8 mouse cellular contexts compared by ENCODE assay signal in genomic region chr11:78826442-78827013, GRCm38 (mm10). TPM values are rescaled to one million over a fixed set of nuclear protein-coding genes. Genes with fewer than 3 reads are reported as not detected.
DNase-seq lines count a peak whose midpoint lies in the region; ATAC-seq and TF ChIP-seq lines count a peak whose summit lies in the region.

Gene Lyrm9 (plus strand): TSS chr11:78826584.

- TF ChIP-seq CTCF in lung, adult 2 months (IDR thresholded peaks at IDR 0.05; ENCODE audit: insufficient read depth, low read length) = peak; percentile 56
- peak; percentile 99 for TF ChIP-seq CTCF in thymus, adult 2 months (IDR thresholded peaks at IDR 0.05; ENCODE audit: borderline replicate concordance, control insufficient read depth, extremely low read depth, insufficient read depth, low read length, poor library complexity)

- ATAC-seq in forebrain, embryonic 15.5 days (replicated peaks) = peak; percentile 89
- ATAC-seq in neutrophil, adult 5-6 weeks (ENCODE audit: extremely low read depth, insufficient number of reproducible peaks, low FRiP score, poor library complexity, severe bottlenecking) = peak; percentile 80

- H3K27ac ChIP-seq in forebrain, embryonic 15.5 days (replicated peaks) = peak within 1 kb of the TSS; percentile 81
- peak within 1 kb of the TSS; percentile 10; the same call in 1 of the 2 replicates for H3K27ac ChIP-seq in thymus, adult 2 months (ENCODE audit: control insufficient read depth, insufficient read depth, low read length)

- H3K9ac ChIP-seq in forebrain, embryonic 15.5 days (replicated peaks) = peak within 1 kb of the TSS; percentile 59

- intact Hi-C loops in heart, postnatal 25 days (cut with DNase I) = no loop called here

- peaks cover 54% of the 10 kb centered on the region for H3K4me1 ChIP-seq in forebrain, embryonic 15.5 days
- peaks cover 5% of the 10 kb centered on the region for H3K4me1 ChIP-seq in lung, adult 2 months (ENCODE audit: control insufficient read depth, insufficient read depth, low read length)
- peaks cover 11% of the 10 kb centered on the region for H3K4me1 ChIP-seq in thymus, adult 2 months (replicated peaks; ENCODE audit: control insufficient read depth, insufficient read depth, low read length)

- TF ChIP-seq POLR2A in lung, adult 2 months (IDR thresholded peaks at IDR 0.05; ENCODE audit: borderline replicate concordance, extremely low read depth, low read depth, low read length) = peak; percentile 66; the same call in 1 of the 2 replicates
- TF ChIP-seq POLR2A in thymus, adult 2 months (IDR thresholded peaks at IDR 0.05; ENCODE audit: control insufficient read depth, extremely low read depth, insufficient read depth, low read length, poor library complexity) = 0 out of 2 replicates have a peak, but pooled peaks have one; percentile 41

- WGBS in forebrain, embryonic 15.5 days = under 1% methylated on average over 51 of the region's 51 CpGs
- WGBS in lung, adult 2 months = under 1% methylated on average over 50 of the region's 51 CpGs
- WGBS in thymus, adult 2 months = under 1% methylated on average over 50 of the region's 51 CpGs

- DNase-seq in ES-CJ7 (ENCODE audit: low read depth, low spot score) = peak; percentile 92
- peak; percentile 97 for DNase-seq in cerebellum, adult 11 months
- peak; percentile 93 for DNase-seq in heart, postnatal 25 days (ENCODE audit: low spot score)
- DNase-seq in layer of hippocampus, adult 18-20 months (ENCODE audit: low spot score in 2 of 2) = peak; percentile 91 to 95
- peak; percentile 99 for DNase-seq in lung, adult 2 months
- peak; percentile 97 for DNase-seq in thymus, adult 2 months

- no peaks in the 10 kb centered on the region for H3K36me3 ChIP-seq in forebrain, embryonic 15.5 days
- H3K36me3 ChIP-seq in thymus, adult 2 months (ENCODE audit: control insufficient read depth, insufficient read depth, low read length) = no peaks in the 10 kb centered on the region

- peak within 1 kb of the TSS; percentile 53 for H3K4me3 ChIP-seq in forebrain, embryonic 15.5 days
- H3K4me3 ChIP-seq in lung, adult 2 months (replicated peaks; ENCODE audit: extremely low read depth, low read depth, low read length) = peak within 1 kb of the TSS; percentile 54
- H3K4me3 ChIP-seq in thymus, adult 2 months (ENCODE audit: control insufficient read depth, insufficient read depth, low read length) = peak within 1 kb of the TSS; percentile 55

- peak within 1 kb of the TSS; percentile 62 for H3K4me2 ChIP-seq in forebrain, embryonic 15.5 days (replicated peaks)

- no peaks in the 10 kb centered on the region for H3K9me3 ChIP-seq in forebrain, embryonic 15.5 days

- H3K27me3 ChIP-seq in forebrain, embryonic 15.5 days = no peaks in the 10 kb centered on the region
- no peaks in the 10 kb centered on the region for H3K27me3 ChIP-seq in thymus, adult 2 months (ENCODE audit: control insufficient read depth, insufficient read depth, low read length)

RNA-seq across cellular contexts. Expression of gene Lyrm9, which starts in this region (rescaled TPM):
- polyA plus RNA-seq in forebrain, embryonic 15.5 days (2015; fragmentation: Nextera tagmentation; extraction: Ambion mirVana) = 29.7 and 32.7 TPM in 2 replicates
- total RNA-seq in heart, postnatal 25 days (2021) = 10 to 100 TPM; 32.5 to 39.6 TPM
- 10 to 100 TPM; 19.7 to 24.2 TPM for total RNA-seq in layer of hippocampus, adult 18-20 months (2021)
- polyA plus RNA-seq in lung, adult 2 months (2012; rRNA removed) = 7.6 and 15.3 TPM in 2 replicates
- 4.8 and 8.2 TPM in 2 replicates for total RNA-seq in neutrophil, adult 5-6 weeks (2017)
- polyA plus RNA-seq in thymus, adult 2 months (2012; rRNA removed) = 20.7 and 28.1 TPM in 2 replicates

Comparison
In these comparisons a context has a peak if more than half of its experiments do, and no peak if none do; other contexts are left out.
1. Peak in every context shown above with its lines: DNase-seq, ATAC-seq, H3K4me3 ChIP-seq and H3K27ac ChIP-seq.